Mouse (Mus musculus) mouse embryonic stem cell (cell line): Measurements from ENCODE around the gene Ripor3.

ENCODE experiments used
- in situ Hi-C, 2 experiments: fragments of 300-500 bp; cut with MboI; formaldehyde crosslinking; loops; 1 replicate in 1 of 2; 3 replicates in 1 of 2; pipeline ENCODE4 v1.14.3; 2019 to 2020; ENCODE audit warnings: low sequenced_read_pairs in 2 of 2, low pct_unique_long_range_greater_than_20kb in 1 of 2, mixed read lengths in 1 of 2; ENCODE audit not compliant: unreplicated experiment in 1 of 2

Gene Ripor3

GRCm38 (mm10) chr2:167997562-167997961 is 12.9 kb downstream of the Ripor3 start:
- in situ Hi-C loops: loop anchor here in 1 of 2 experiments (5.0 kb wide), 1 partner anchor 90 kb away; no protein-coding TSS in a partner anchor

GRCm38 (mm10) chr2:167996672-167997215 is 13.7 kb downstream of the Ripor3 start:
- in situ Hi-C loops: loop anchor here in 1 of 2 experiments (5.0 kb wide), 1 partner anchor 89 kb away; no protein-coding TSS in a partner anchor

DNA sequence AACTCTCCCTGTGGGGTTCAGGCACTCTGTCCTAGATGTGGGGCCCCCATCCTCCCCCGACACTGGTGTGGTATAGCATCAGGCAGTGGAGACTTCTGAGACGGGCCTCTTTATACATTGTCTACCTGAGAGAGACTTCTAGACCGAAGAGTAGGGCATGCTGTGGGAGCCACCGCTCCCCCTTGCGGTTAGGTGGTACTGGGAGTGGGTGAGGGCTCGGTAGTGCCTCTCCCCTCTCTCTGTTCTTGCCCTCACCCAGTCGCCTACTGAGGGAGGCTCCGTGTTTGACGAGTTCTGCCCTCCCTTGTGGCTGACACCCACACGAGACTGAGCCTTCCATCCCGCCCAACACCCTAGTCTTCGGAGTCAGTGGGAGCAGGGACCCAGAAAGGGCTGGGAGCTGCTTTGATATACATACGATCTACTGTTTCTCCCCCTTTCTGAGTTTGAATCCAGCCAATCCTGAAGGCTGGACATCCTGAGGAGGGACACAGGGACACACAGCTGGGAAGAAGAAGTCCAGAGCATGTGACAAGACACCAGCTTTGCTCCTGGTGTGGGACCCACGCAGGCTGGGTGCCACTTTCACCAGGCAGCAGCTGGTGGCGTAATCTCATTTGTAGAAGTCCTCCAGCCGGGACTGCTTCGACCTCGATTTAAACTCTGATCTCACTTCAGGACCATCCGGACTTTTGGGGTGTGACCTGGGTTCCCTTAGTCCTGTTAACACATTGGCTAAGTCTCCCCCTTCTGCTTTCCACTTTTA is 14.4 kb downstream of the Ripor3 start:
- in situ Hi-C loops: loop anchor here in 1 of 2 experiments (5.0 kb wide), 1 partner anchor 89 kb away; no protein-coding TSS in a partner anchor

DNA sequence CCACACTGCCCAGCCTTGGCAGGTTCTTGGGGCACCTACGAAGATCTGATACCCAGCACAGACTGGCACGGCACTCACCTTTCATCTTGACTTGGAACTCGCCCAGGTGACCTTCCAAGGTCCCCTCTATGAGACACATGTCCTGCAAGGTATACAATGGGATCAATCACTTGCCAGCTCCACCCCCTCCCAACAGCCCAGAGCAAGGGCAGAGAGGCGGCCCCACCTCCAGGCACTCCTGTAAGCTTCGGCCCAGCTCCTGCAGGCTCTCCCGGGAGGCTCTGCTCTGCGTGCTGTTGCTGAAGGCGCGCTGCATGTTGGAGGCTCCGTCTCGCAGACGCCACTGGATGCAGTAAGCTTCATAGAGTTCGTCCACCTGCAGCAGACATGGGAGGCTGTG is 17.2 kb downstream of the Ripor3 start:
- in situ Hi-C loops: no loop called here

DNA sequence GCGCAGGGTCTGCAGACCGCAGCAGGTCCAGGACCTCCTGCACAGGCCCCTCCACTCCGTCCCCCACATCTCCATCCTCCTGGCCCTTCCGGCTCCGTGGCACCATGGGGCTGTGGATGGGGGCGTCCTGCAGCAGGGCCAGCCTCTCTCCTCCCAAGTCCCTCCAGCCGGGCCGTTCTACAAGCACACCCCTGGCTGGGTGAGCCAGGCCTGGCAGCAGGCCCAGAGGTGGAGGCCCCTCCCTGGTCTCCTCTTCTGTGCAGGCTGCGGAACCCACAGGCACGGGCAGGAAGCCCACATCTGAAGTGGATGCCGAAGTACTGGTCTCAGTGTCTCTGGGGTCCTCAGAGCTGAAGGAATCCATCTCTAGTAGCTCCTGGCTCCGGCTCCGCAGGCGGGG is 21.1 kb downstream of the Ripor3 start:
- in situ Hi-C loops: no loop called here

- in situ Hi-C loops: no loop called here
Measured at GRCm38 (mm10) chr2:167987640-167988039, 22.8 kb downstream of the Ripor3 start.

DNA sequence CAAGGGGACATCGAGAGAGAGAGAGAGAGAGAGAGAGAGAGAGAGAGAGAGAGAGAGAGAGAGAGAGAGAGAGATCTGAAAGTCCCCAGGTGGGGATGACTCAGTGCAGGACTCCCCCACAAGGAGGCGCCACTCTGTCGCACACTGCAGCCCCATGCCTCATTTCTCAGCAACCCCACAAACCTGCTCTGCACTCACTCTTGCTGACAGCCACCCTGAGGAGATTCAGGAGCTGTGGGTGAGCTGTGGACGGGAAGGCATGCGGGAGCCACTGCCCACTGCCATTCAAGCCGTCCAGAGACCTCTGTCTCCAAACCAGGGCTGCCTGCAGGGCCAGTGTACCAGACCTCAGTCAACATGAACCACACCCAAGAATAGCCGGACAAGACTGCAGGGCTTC is 23.7 kb downstream of the Ripor3 start:
- in situ Hi-C loops: no loop called here

GRCm38 (mm10) chr2:167984946-167985345 is 25.5 kb downstream of the Ripor3 start:
- in situ Hi-C loops: no loop called here

GRCm38 (mm10) chr2:167984371-167984770 is 26.0 kb downstream of the Ripor3 start:
- in situ Hi-C loops: no loop called here

DNA sequence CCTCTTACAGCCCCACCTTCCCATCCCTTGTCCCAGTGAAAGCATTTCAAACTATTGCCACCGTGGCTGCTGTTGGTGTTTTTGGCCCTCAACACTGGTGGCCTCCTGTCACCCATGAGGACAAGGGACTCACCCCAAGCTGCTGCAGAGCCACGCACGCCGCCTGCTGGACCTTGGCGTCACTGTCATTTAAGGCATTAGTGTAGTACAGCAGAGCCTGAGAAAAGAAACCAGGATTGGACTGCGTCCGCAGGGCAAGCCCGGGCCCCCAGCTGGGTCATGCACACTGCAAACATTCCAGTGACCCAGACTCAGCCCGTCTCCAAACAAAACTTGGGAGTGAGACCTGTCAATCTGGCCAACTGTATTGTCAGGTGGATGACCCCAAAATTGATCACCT is 27.8 kb downstream of the Ripor3 start:
- in situ Hi-C loops: no loop called here

GRCm38 (mm10) chr2:167980391-167980790 is 30.0 kb downstream of the Ripor3 start:
- in situ Hi-C loops: no loop called here

- in situ Hi-C loops: no loop called here
Measured at GRCm38 (mm10) chr2:167978271-167978670, 32.1 kb downstream of the Ripor3 start.

GRCm38 (mm10) chr2:167975746-167976145 is 34.7 kb downstream of the Ripor3 start:
- in situ Hi-C loops: no loop called here

- in situ Hi-C loops: no loop called here
Measured at GRCm38 (mm10) chr2:167972809-167973208, 37.6 kb downstream of the Ripor3 start.

DNA sequence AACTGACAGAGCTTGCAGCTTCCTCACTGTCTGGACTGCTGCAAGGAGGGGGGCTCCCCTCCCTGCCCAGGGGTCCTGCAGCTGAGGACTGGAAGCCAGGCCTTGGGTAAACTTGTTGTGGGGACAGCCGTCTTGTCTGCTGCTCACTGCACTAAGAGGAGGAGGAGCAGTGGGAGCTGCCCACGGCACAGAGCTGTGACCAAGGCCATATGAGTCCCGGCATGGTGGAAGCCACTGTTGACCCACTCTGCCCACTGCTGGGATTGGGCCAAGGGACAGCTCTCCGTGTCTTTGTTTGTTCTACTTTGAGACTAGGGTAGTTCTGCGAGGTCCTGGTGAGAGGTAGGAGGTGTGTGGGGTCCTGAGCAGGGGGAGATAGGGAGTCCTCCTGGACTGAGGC is 38.3 kb downstream of the Ripor3 start:
- in situ Hi-C loops: no loop called here

DNA sequence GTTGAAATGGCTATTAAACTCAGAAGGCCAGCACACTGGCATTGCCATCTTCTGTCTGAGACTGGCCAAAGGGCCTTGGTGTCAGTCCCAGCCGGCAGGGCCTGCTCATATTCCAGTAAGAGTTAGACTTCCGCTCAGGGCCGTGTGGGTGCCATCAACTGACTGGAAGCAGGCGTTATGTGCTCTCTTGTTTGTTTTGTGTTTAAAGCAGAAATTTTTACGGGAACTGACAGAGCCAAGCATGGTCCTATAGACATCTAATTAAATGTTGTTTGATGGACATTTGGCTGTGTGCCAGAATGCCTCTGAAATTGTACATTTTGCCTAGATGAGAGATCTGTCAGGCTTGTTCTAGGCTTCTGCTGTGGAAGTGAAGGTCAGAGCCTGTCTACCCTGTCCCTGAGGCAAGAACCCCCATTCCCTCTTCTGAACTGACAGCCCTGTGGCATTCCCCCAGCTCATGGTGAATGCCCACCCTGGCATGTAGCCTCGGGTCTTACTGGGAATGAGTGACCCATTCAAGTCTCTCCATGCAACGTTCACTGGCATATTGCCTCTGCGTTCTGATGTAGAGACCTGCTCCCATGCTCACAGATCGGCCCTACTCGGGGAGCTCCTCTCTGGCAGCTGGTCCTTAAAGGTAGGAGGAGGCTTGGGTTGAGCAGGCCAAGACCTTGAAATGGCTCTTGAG is 40.4 kb downstream of the Ripor3 start:
- in situ Hi-C loops: no loop called here

- in situ Hi-C loops: no loop called here
Measured at GRCm38 (mm10) chr2:167968504-167968903, 41.9 kb downstream of the Ripor3 start.

DNA sequence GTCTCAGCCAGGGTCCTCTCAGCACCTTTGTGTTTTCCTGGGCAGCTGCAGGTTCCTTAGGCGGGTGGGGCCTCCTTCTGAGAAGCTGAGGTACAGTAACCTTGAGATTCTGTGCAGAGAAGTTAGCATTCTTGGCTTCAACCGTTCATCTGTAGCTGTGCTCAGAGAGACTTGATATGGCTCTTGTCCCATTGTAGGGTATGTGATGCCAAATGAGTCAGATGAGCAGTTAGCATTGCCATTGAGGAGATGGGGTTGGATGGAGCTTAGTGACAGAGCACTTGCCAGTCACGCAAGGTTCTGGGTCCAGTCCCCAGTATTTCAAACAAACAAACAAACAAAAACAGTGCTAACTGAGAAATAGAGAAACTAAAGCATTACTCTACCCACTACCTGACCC is 44.5 kb downstream of the Ripor3 start:
- in situ Hi-C loops: no loop called here

GRCm38 (mm10) chr2:167964320-167964719 is 46.1 kb downstream of the Ripor3 start:
- in situ Hi-C loops: no loop called here
